Mouse (Mus musculus) megakaryocyte, embryonic 14.5 days (primary cell): ENCODE data around the gene Syt2.

Experiments
- FLI1 ChIP-seq: IDR thresholded peaks from 2 replicates; pipeline ENCODE4 v1.6.1; 2012; ENCODE audit warnings: low read length, inconsistent platforms, mixed read lengths
- GATA1 ChIP-seq: IDR thresholded peaks from 3 replicates; pipeline ENCODE4 v1.6.1; 2012; ENCODE audit warnings: mixed read lengths, low read length, inconsistent platforms, borderline replicate concordance

GRCm38 (mm10) chr1:134709411-134710306, 63.2 kb downstream of the Syt2 start:
- TF ChIP-seq GATA1 (no peak), FLI1 (no peak)
